24 mouse cellular contexts compared by ENCODE assay signal in genomic region chr14:105751762-105752161, GRCm38 (mm10).
DNase-seq lines count a peak whose midpoint lies in the region; ATAC-seq and TF ChIP-seq lines count a peak whose summit lies in the region.
"Had no signal": no experiment of that assay in that cellular context is flagged by ENCODE, and none has a peak within 500 bp of the region (broad histone marks: within the 10 kb centered on the region; RNA-seq: fewer than 3 reads in every experiment).

No protein-coding gene starts in this region.

- no peaks in the 10 kb centered on the region for H3K36me3 ChIP-seq in forebrain, postnatal 0 days (ENCODE audit: insufficient read depth)
- H3K36me3 ChIP-seq in intestine, embryonic 16.5 days (ENCODE audit: control insufficient read depth, insufficient read depth, low read length), result no peaks in the 10 kb centered on the region
- H3K36me3 ChIP-seq: embryonic facial prominence, embryonic 12.5 days; forebrain, embryonic 12.5 days; G1E; heart, embryonic 12.5 days; hindbrain, embryonic 13.5 days had no signal

- H3K9ac ChIP-seq in forebrain, postnatal 0 days, result no peak overlapping the region
- H3K9ac ChIP-seq in intestine, embryonic 16.5 days (ENCODE audit: low read depth, low read length), result no peak overlapping the region
- H3K9ac ChIP-seq: embryonic facial prominence, embryonic 12.5 days; forebrain, embryonic 12.5 days; heart, embryonic 12.5 days; hindbrain, embryonic 13.5 days had no signal

- TF ChIP-seq CTCF in forebrain, postnatal 0 days (IDR thresholded peaks at IDR 0.05; ENCODE audit: low read depth), result no peak

- H3K9me3 ChIP-seq in forebrain, postnatal 0 days (ENCODE audit: low read length), result no peaks in the 10 kb centered on the region
- no peaks in the 10 kb centered on the region for H3K9me3 ChIP-seq in intestine, embryonic 16.5 days (ENCODE audit: control insufficient read depth, low read length)
- H3K9me3 ChIP-seq: forebrain, embryonic 12.5 days; heart, embryonic 12.5 days; hindbrain, embryonic 13.5 days had no signal

- 93% methylated on average over 7 of the region's 7 CpGs for WGBS in forebrain, postnatal 0 days
- 89% methylated on average over 7 of the region's 7 CpGs for WGBS in intestine, embryonic 16.5 days

- H3K27ac ChIP-seq in forebrain, postnatal 0 days (ENCODE audit: low read depth, low read length), result no peak overlapping the region
- no peak overlapping the region for H3K27ac ChIP-seq in intestine, embryonic 16.5 days (ENCODE audit: low read length)
- H3K27ac ChIP-seq: embryonic facial prominence, embryonic 12.5 days; forebrain, embryonic 12.5 days; hindbrain, embryonic 13.5 days; hindbrain, postnatal 0 days had no signal

- no peaks in the 10 kb centered on the region for H3K27me3 ChIP-seq in forebrain, postnatal 0 days (ENCODE audit: insufficient read depth, low read length)
- no peaks in the 10 kb centered on the region for H3K27me3 ChIP-seq in intestine, embryonic 16.5 days (replicated peaks; ENCODE audit: control insufficient read depth, insufficient read depth, low read length)
- H3K27me3 ChIP-seq: embryonic facial prominence, embryonic 12.5 days; forebrain, embryonic 12.5 days; heart, embryonic 12.5 days; hindbrain, embryonic 13.5 days; Patski had no signal

- H3K4me3 ChIP-seq in forebrain, postnatal 0 days (ENCODE audit: low read depth, low read length), result no peak overlapping the region
- no peak overlapping the region for H3K4me3 ChIP-seq in intestine, embryonic 16.5 days (ENCODE audit: low read length)
- H3K4me3 ChIP-seq: embryonic facial prominence, embryonic 12.5 days; forebrain, embryonic 12.5 days; heart, embryonic 12.5 days; hindbrain, embryonic 13.5 days had no signal

- DNase-seq in 416B (ENCODE audit: low read depth), result peak; percentile 89
- DNase-seq in brain, adult 2 months (ENCODE audit: low read depth, low spot score), result peak; percentile 8
- DNase-seq in gastrocnemius, postnatal 25 days, result no peak
- DNase-seq in forebrain, postnatal 0 days, result no peak
- DNase-seq: adrenal gland, adult 2 months; adrenal gland, postnatal 25 days; B cell, adult 2 months; cerebellum, adult 11 months; cerebellum, adult 8-10 months; cerebellum, postnatal 14 days; heart, postnatal 36 days; kidney, adult 18-20 months had no signal

- H3K4me2 ChIP-seq in forebrain, postnatal 0 days (ENCODE audit: low read depth), result no peak overlapping the region
- no peak overlapping the region for H3K4me2 ChIP-seq in intestine, embryonic 16.5 days (ENCODE audit: low read depth, low read length)
- H3K4me2 ChIP-seq: embryonic facial prominence, embryonic 12.5 days; forebrain, embryonic 12.5 days; heart, embryonic 12.5 days; hindbrain, embryonic 13.5 days had no signal

- ATAC-seq in hematopoietic stem cell, adult 5-6 weeks (replicated peaks in 1 of 2; ENCODE audit: insufficient read depth in 1 of 2, low FRiP score in 2 of 2, low TSS enrichment in 1 of 2, low read depth in 1 of 2, poor library complexity in 2 of 2, severe bottlenecking in 2 of 2), result peak; percentile 71 to 81
- ATAC-seq in forebrain, postnatal 0 days, result no peak
- ATAC-seq in intestine, embryonic 16.5 days, result no peak
- ATAC-seq: activated CD4-positive, CD25-positive, alpha-beta regulatory T cell, adult 4 months; CD4-positive, CD25-positive, alpha-beta regulatory T cell, adult 4 months; forebrain, embryonic 16.5 days; hindbrain, postnatal 0 days had no signal

- no peaks in the 10 kb centered on the region for H3K4me1 ChIP-seq in forebrain, postnatal 0 days (ENCODE audit: insufficient read depth)
- no peaks in the 10 kb centered on the region for H3K4me1 ChIP-seq in intestine, embryonic 16.5 days (ENCODE audit: control insufficient read depth, insufficient read depth, low read length)
- H3K4me1 ChIP-seq: embryonic facial prominence, embryonic 12.5 days; forebrain, embryonic 12.5 days; heart, embryonic 12.5 days; hindbrain, embryonic 13.5 days had no signal

Comparison
In these comparisons a context has a peak if more than half of its experiments do, and no peak if none do; other contexts are left out.
1. DNase-seq: peak in 416B (single experiment) and brain, adult 2 months (single experiment); none in gastrocnemius, postnatal 25 days (single experiment) and forebrain, postnatal 0 days (single experiment).
2. ATAC-seq: peak in hematopoietic stem cell, adult 5-6 weeks (2 of 2); none in forebrain, postnatal 0 days (single experiment) and intestine, embryonic 16.5 days (single experiment).